Mouse (Mus musculus): ENCODE measurements around the gene Mlf2. TPM values are rescaled to one million over a fixed set of nuclear protein-coding genes. Genes with fewer than 3 reads are reported as not detected.

Gene Mlf2
- polyA plus RNA-seq, 1 experiment from 2014 or later = 336 TPM

DNA sequence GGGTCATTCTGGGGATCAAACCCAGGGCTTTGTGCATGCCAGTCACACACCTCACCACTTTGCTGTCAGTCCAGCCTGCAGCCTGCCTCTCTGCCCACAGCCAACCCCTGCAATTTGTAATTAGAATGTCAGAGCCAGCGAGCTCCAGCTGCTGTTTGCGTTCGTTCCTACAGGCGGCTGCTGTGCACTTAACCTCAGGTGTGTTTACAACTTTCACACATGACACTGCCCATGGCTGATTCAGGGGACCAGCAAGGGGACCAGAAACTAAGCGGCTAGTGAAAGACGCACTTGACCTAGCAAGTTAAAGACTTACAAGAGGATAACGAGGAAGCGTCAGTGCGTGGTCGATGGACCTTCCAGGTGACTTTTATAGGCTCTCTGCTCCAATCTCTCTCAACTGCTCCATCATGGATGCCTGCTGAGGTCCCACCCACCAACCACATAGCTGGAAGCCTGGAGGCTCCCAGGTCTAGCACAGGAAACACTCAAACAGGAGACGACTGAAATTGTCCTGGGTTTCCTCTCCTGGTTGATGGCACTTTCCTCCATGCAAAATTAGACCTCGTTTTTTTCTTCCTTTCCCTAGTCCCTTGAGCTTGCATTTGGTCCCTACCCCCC lies 5.9 kb upstream of the Mlf2 start:
- Histone ChIP-seq H3K9ac (0 out of 2 replicates have a peak overlapping the region, but pooled peaks have one; percentile 20), H3K4me1 (replicated peaks) (peaks cover 25% of the 10 kb centered on the region), H3K27ac (peak overlapping the region; percentile 83), H3K4me2 (replicated peaks) (peak overlapping the region; percentile 50), H3K36me3 (no peaks in the 10 kb centered on the region), H3K9me3 (no peaks in the 10 kb centered on the region), H3K4me3 (replicated peaks) (peak overlapping the region; percentile 10), H3K27me3 (replicated peaks) (no peaks in the 10 kb centered on the region)
- peak; percentile 24; the same call in 1 of the 2 replicates for ATAC-seq
- 18% methylated on average over 12 of the region's 12 CpGs for WGBS

- no peaks in the 10 kb centered on the region for H3K27me3 ChIP-seq (replicated peaks)
- 15% methylated on average over 5 of the region's 5 CpGs for WGBS
- H3K9ac ChIP-seq = peak overlapping the region; percentile 5; the same call in 1 of the 2 replicates
- H3K27ac ChIP-seq = peak overlapping the region; percentile 83
- no peaks in the 10 kb centered on the region for H3K9me3 ChIP-seq
- H3K36me3 ChIP-seq = no peaks in the 10 kb centered on the region
- H3K4me1 ChIP-seq (replicated peaks) = peaks cover 21% of the 10 kb centered on the region
- peak overlapping the region; percentile 50 for H3K4me2 ChIP-seq (replicated peaks)
- ATAC-seq = peak; percentile 42
- H3K4me3 ChIP-seq (replicated peaks) = peak overlapping the region; percentile 10
Measured at GRCm38 (mm10) chr6:124925941-124926340, 5.2 kb upstream of the Mlf2 start.

GRCm38 (mm10) chr6:124930231-124930630 lies 955 bp upstream of the Mlf2 start:
- Histone ChIP-seq H3K4me1 (replicated peaks) (peaks cover 31% of the 10 kb centered on the region), H3K27ac (peak overlapping the region; percentile 95), H3K9me3 (no peaks in the 10 kb centered on the region), H3K27me3 (replicated peaks) (no peaks in the 10 kb centered on the region), H3K4me2 (replicated peaks) (peak overlapping the region; percentile 45), H3K36me3 (peaks cover 9% of the 10 kb centered on the region), H3K9ac (peak overlapping the region; percentile 24), H3K4me3 (replicated peaks) (peak overlapping the region; percentile 68)
- 51% methylated on average over 1 of the region's 1 CpGs for WGBS
- no peak for ATAC-seq

DNA sequence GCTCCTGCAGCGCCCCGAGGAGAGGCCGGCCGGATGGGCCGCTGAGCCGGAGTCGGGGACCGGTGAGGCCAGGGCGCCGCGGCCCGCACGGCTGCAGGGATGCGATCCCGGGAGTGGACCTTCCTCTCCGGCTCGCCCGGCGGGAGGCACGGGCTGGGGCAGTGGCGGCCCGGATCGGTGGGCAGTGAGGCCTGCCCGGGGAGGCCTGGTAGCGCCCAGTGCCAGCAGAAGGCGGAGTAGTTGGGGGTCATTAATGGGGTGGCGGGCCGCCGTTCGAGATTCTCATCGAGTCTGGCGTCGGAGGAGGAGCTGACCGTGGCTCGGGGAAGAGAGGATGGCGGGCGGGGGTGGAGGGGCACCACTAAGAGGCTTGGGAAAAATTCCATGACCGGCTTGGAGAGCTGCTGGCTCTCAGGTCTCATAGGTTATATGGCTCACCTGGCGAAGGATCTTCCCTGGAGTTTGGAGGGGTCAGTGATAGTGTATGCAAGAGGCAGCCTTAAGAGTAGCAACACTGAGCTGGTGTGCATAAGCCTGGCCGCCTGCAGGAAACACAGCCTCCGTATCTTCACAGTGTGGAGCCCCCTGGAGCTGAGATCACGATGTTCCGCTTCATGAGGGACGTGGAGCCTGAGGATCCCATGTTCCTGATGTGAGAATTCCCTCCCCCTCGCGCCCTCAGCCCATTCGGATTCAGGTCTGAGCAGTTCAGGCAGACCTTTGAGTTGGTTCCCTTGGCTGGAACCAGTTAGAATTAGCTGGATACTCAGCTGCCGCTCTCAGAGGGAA lies 533 bp downstream of the Mlf2 start:
- WGBS = 2% methylated on average over 40 of the region's 48 CpGs
- Histone ChIP-seq H3K27ac (peak overlapping the region; percentile 95), H3K4me3 (replicated peaks) (peak overlapping the region; percentile 68), H3K27me3 (replicated peaks) (no peaks in the 10 kb centered on the region), H3K9ac (peak overlapping the region; percentile 80), H3K36me3 (peaks cover 17% of the 10 kb centered on the region), H3K9me3 (no peaks in the 10 kb centered on the region), H3K4me1 (replicated peaks) (peaks cover 21% of the 10 kb centered on the region), H3K4me2 (replicated peaks) (peak overlapping the region; percentile 78)
- peak; percentile 29 for ATAC-seq

DNA sequence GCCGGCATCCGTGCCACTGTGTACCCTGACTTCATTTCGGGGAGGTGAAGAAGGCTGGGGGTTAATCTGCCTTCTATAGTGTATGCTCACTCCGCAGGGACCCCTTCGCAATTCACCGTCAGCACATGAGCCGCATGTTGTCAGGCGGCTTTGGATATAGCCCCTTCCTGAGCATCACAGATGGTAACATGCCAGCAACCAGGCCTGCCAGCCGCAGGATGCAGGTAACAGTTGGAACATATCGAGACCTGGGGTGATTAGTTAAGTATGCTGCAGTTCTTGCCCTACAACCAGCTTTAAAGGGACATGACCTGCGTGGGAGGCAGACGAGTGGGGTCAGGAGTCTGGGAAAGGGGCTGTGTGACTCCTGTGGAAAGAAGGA lies 1.1 kb downstream of the Mlf2 start:
- WGBS = 41% methylated on average over 12 of the region's 12 CpGs
- H3K4me1 ChIP-seq (replicated peaks) = peaks cover 21% of the 10 kb centered on the region
- H3K4me3 ChIP-seq (replicated peaks) = peak overlapping the region; percentile 68
- peak overlapping the region; percentile 95 for H3K27ac ChIP-seq
- H3K36me3 ChIP-seq = peaks cover 21% of the 10 kb centered on the region
- peak overlapping the region; percentile 78 for H3K4me2 ChIP-seq (replicated peaks)
- ATAC-seq = no peak
- H3K27me3 ChIP-seq (replicated peaks) = no peaks in the 10 kb centered on the region
- H3K9me3 ChIP-seq = no peaks in the 10 kb centered on the region
- H3K9ac ChIP-seq = peak overlapping the region; percentile 80

DNA sequence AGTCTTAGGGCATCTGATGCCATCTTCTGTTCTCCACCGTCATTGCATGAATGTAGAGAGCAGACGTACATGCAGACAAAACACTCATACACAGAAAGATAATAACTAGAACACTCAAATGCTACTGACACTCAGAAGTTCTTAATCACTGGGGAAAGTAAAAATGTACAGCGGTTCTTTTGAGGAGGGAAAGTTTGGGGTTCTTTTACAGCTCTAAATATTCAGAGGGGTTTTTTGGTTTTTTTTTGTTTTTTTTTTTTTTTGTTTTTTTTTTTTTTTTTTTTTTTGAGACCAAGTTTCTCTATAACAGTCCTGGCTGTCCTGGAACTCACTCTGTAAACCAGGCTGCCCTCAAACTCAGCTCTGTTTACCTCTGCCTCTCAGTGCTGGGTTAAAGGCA lies 1.9 kb downstream of the Mlf2 start:
- H3K4me2 ChIP-seq (replicated peaks) = peak overlapping the region; percentile 78; the same call in 1 of the 2 replicates
- H3K9ac ChIP-seq = no peak overlapping the region
- H3K27ac ChIP-seq = no peak overlapping the region
- H3K9me3 ChIP-seq = no peaks in the 10 kb centered on the region
- ATAC-seq = no peak
- peaks cover 24% of the 10 kb centered on the region for H3K36me3 ChIP-seq
- peaks cover 21% of the 10 kb centered on the region for H3K4me1 ChIP-seq (replicated peaks)
- 87% methylated on average over 3 of the region's 3 CpGs for WGBS
- no peak overlapping the region; the same call in 1 of the 2 replicates for H3K4me3 ChIP-seq (replicated peaks)
- no peaks in the 10 kb centered on the region for H3K27me3 ChIP-seq (replicated peaks)

GRCm38 (mm10) chr6:124934670-124935069 lies 3.5 kb downstream of the Mlf2 start:
- Histone ChIP-seq H3K9ac (no peak overlapping the region), H3K4me1 (replicated peaks) (peaks cover 21% of the 10 kb centered on the region), H3K9me3 (no peaks in the 10 kb centered on the region), H3K36me3 (peaks cover 28% of the 10 kb centered on the region), H3K4me2 (replicated peaks) (no peak overlapping the region), H3K27me3 (replicated peaks) (no peaks in the 10 kb centered on the region), H3K4me3 (replicated peaks) (no peak overlapping the region), H3K27ac (no peak overlapping the region)
- WGBS = 89% methylated on average over 7 of the region's 7 CpGs
- no peak for ATAC-seq

DNA sequence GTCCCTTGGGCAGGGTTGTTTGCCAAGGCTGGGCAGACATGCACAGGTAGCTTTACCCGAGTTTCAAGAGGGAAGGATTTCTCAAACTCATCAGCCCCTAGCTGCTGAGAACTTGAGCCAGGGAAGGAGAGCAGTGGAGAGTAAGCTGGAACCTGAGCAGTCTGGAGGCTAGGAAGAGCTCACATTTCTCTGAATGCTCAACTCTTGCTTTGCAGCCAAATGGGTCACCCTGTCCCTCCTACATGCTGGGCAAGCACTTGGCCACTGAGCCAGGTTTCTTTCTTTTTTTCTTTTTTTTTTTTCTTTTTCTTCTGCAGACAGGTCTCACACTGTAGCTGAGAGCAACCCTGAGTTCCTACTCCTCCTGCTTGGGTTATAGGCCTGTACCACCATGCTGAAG lies 5.5 kb downstream of the Mlf2 start:
- Histone ChIP-seq H3K27ac (no peak overlapping the region), H3K4me3 (replicated peaks) (no peak overlapping the region), H3K9me3 (no peaks in the 10 kb centered on the region), H3K4me1 (replicated peaks) (peaks cover 15% of the 10 kb centered on the region), H3K9ac (no peak overlapping the region), H3K36me3 (peaks cover 28% of the 10 kb centered on the region), H3K4me2 (replicated peaks) (no peak overlapping the region), H3K27me3 (replicated peaks) (no peaks in the 10 kb centered on the region)
- ATAC-seq = no peak
- WGBS = 86% methylated on average over 1 of the region's 1 CpGs

DNA sequence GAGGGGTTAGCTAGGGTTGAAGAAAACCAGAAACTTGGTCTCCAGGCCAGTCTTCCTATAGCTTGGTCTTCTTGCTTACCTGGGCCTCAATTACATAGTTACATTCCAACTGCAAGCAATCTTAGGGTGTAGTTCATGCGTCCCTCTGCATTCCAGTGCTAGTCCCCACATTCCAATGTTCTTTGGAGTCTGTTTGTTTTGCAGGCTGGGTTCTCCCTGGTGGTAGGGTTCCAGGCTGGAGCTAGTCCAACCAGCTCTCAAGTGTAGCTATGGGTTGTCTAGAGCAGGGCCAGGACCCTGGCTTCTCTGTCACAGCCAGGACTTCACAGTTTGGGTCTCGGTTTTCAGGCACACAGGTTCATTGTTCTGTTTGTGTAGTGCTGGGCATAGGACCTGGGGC lies 6.3 kb downstream of the Mlf2 start:
- no peaks in the 10 kb centered on the region for H3K9me3 ChIP-seq
- 76% methylated on average over 2 of the region's 2 CpGs for WGBS
- H3K27ac ChIP-seq = no peak overlapping the region
- H3K4me2 ChIP-seq (replicated peaks) = no peak overlapping the region
- no peaks in the 10 kb centered on the region for H3K27me3 ChIP-seq (replicated peaks)
- H3K9ac ChIP-seq = no peak overlapping the region
- ATAC-seq = no peak
- H3K4me1 ChIP-seq (replicated peaks) = peaks cover 11% of the 10 kb centered on the region
- H3K36me3 ChIP-seq = peaks cover 28% of the 10 kb centered on the region
- H3K4me3 ChIP-seq (replicated peaks) = no peak overlapping the region

DNA sequence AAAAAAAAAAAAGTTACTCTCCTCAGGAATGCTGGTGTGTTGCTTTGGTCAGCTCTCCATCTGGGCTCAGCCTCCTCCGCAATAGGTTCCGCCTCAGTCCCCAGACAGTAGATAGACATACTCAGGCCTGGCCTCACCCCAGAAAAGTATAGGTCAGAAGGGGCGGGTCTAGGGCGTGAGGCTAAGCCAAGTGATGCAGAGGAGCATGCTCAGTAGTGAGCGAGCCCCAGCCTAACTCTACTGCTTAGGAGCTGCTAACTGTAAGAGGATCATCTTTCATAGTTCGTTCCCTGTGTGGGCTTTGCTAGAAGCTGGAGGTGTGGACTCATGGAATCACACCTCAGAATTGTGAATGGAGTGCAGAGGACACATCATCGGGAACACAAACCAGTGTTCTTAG lies 7.4 kb downstream of the Mlf2 start:
- WGBS = 94% methylated on average over 7 of the region's 7 CpGs
- H3K27ac ChIP-seq = no peak overlapping the region
- ATAC-seq = 0 out of 2 replicates have a peak, but pooled peaks have one; percentile 23
- no peak overlapping the region for H3K4me2 ChIP-seq (replicated peaks)
- peaks cover 28% of the 10 kb centered on the region for H3K36me3 ChIP-seq
- peaks cover 5% of the 10 kb centered on the region; the same call in 1 of the 2 replicates for H3K4me1 ChIP-seq (replicated peaks)
- no peaks in the 10 kb centered on the region for H3K27me3 ChIP-seq (replicated peaks)
- no peaks in the 10 kb centered on the region for H3K9me3 ChIP-seq
- no peak overlapping the region for H3K9ac ChIP-seq
- H3K4me3 ChIP-seq (replicated peaks) = no peak overlapping the region

- no peak overlapping the region for H3K4me3 ChIP-seq (replicated peaks)
- no peaks in the 10 kb centered on the region for H3K4me1 ChIP-seq (replicated peaks)
- 84% methylated on average over 1 of the region's 1 CpGs for WGBS
- no peak overlapping the region for H3K4me2 ChIP-seq (replicated peaks)
- no peak overlapping the region for H3K27ac ChIP-seq
- H3K36me3 ChIP-seq = peaks cover 12% of the 10 kb centered on the region
- no peaks in the 10 kb centered on the region for H3K9me3 ChIP-seq
- no peak overlapping the region for H3K9ac ChIP-seq
- peak; percentile 87 for ATAC-seq
- no peaks in the 10 kb centered on the region for H3K27me3 ChIP-seq (replicated peaks)
Measured at GRCm38 (mm10) chr6:124941679-124942078, 10.5 kb downstream of the Mlf2 start.

GRCm38 (mm10) chr6:124943526-124943925 lies 12.3 kb downstream of the Mlf2 start:
- Histone ChIP-seq H3K4me3 (replicated peaks) (no peak overlapping the region), H3K27me3 (replicated peaks) (no peaks in the 10 kb centered on the region), H3K9me3 (no peaks in the 10 kb centered on the region), H3K36me3 (peaks cover 5% of the 10 kb centered on the region; the same call in 1 of the 2 replicates), H3K27ac (no peak overlapping the region), H3K4me1 (replicated peaks) (no peaks in the 10 kb centered on the region), H3K9ac (no peak overlapping the region), H3K4me2 (replicated peaks) (no peak overlapping the region)
- 87% methylated on average over 3 of the region's 3 CpGs for WGBS
- ATAC-seq = no peak

Data from intestine, embryonic 15.5 days (tissue).